Mouse (Mus musculus): ENCODE data around the gene Sec14l1. TPM values are rescaled to one million over a fixed set of nuclear protein-coding genes. Genes with fewer than 3 reads are reported as not detected.

The Sec14l1 gene
- polyA plus RNA-seq, 1 experiment from 2014 or later: 53.9 TPM

GRCm38 (mm10) chr11:117160791-117161190 is 45.8 kb downstream of the Sec14l1 start:
- Histone ChIP-seq H3K27me3 (replicated peaks; ENCODE audit: control insufficient read depth, insufficient read depth, low read length) (no peaks in the 10 kb centered on the region), H3K36me3 (ENCODE audit: control insufficient read depth, insufficient read depth, low read length) (peaks cover 8% of the 10 kb centered on the region), H3K9me3 (ENCODE audit: control insufficient read depth, low read length) (no peaks in the 10 kb centered on the region), H3K4me2 (ENCODE audit: low read length) (no peak overlapping the region), H3K9ac (ENCODE audit: low read depth, low read length) (no peak overlapping the region), H3K4me1 (ENCODE audit: control insufficient read depth, insufficient read depth, low read depth, low read length) (peaks cover 8% of the 10 kb centered on the region; the same call in 1 of the 2 replicates), H3K4me3 (ENCODE audit: low read length) (no peak overlapping the region), H3K27ac (ENCODE audit: low read depth, low read length) (no peak overlapping the region)
- no peak for ATAC-seq
- WGBS: 90% methylated on average over 12 of the region's 12 CpGs

DNA sequence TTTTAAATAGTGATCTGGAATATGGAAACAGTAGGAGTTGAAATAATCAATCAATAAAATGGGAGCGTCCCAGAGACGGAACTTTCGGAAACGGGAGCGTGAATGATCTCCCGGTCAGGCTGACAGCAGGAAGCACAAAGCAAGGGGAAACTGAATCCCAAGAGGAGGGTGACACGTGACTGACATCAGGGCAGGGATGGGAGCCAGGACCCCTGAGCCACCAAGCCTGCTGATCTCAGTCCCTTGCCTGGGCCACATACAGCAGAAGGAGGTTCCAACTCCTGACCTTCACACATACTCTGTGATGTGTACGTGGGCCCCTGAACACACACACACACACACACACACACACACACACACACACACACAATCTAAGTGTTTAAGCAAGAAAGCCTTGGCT is 46.6 kb downstream of the Sec14l1 start:
- no peak overlapping the region for H3K4me3 ChIP-seq (ENCODE audit: low read length)
- H3K4me1 ChIP-seq (ENCODE audit: control insufficient read depth, insufficient read depth, low read depth, low read length): peaks cover 8% of the 10 kb centered on the region; the same call in 1 of the 2 replicates
- peaks cover 4% of the 10 kb centered on the region for H3K36me3 ChIP-seq (ENCODE audit: control insufficient read depth, insufficient read depth, low read length)
- ATAC-seq: no peak
- no peaks in the 10 kb centered on the region for H3K27me3 ChIP-seq (replicated peaks; ENCODE audit: control insufficient read depth, insufficient read depth, low read length)
- H3K27ac ChIP-seq (ENCODE audit: low read depth, low read length): no peak overlapping the region
- no peak overlapping the region for H3K9ac ChIP-seq (ENCODE audit: low read depth, low read length)
- H3K4me2 ChIP-seq (ENCODE audit: low read length): no peak overlapping the region
- WGBS: 69% methylated on average over 8 of the region's 8 CpGs
- no peaks in the 10 kb centered on the region for H3K9me3 ChIP-seq (ENCODE audit: control insufficient read depth, low read length)

- Histone ChIP-seq H3K4me1 (ENCODE audit: control insufficient read depth, insufficient read depth, low read depth, low read length) (peaks cover 4% of the 10 kb centered on the region; the same call in 1 of the 2 replicates), H3K9ac (ENCODE audit: low read depth, low read length) (no peak overlapping the region), H3K36me3 (ENCODE audit: control insufficient read depth, insufficient read depth, low read length) (no peaks in the 10 kb centered on the region; the same call in none of the 2 replicates), H3K9me3 (ENCODE audit: control insufficient read depth, low read length) (no peaks in the 10 kb centered on the region), H3K4me2 (ENCODE audit: low read length) (no peak overlapping the region), H3K27me3 (replicated peaks; ENCODE audit: control insufficient read depth, insufficient read depth, low read length) (no peaks in the 10 kb centered on the region), H3K4me3 (ENCODE audit: low read length) (no peak overlapping the region), H3K27ac (ENCODE audit: low read depth, low read length) (no peak overlapping the region)
- ATAC-seq: no peak
- 83% methylated on average over 9 of the region's 9 CpGs for WGBS
These were observed 48.1 kb downstream of the Sec14l1 start for GRCm38 (mm10) chr11:117163098-117163497.

DNA sequence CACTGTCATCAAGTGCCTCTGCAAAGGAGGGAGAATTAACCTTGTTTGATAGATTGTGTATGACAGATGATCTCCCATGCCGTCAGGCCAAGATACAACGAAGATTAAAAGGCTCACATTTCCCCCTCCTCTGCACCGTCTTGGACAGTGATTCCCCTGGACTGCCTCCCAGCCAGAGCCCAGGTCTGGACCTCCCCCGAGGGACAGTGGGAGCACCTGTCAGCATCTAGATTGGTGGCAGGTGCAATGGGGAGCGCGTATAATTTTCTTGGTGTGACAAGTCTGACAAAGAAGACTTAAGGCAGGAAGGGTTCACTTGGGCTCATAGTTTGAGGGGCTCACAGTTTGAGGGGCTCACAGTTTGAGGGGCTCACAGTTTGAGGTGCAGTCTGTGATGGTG is 48.8 kb downstream of the Sec14l1 start:
- Histone ChIP-seq H3K9me3 (ENCODE audit: control insufficient read depth, low read length) (no peaks in the 10 kb centered on the region), H3K4me3 (ENCODE audit: low read length) (no peak overlapping the region), H3K27ac (ENCODE audit: low read depth, low read length) (no peak overlapping the region), H3K4me2 (ENCODE audit: low read length) (no peak overlapping the region), H3K36me3 (ENCODE audit: control insufficient read depth, insufficient read depth, low read length) (no peaks in the 10 kb centered on the region; the same call in none of the 2 replicates), H3K4me1 (ENCODE audit: control insufficient read depth, insufficient read depth, low read depth, low read length) (no peaks in the 10 kb centered on the region), H3K9ac (ENCODE audit: low read depth, low read length) (no peak overlapping the region), H3K27me3 (replicated peaks; ENCODE audit: control insufficient read depth, insufficient read depth, low read length) (no peaks in the 10 kb centered on the region)
- 74% methylated on average over 6 of the region's 6 CpGs for WGBS
- no peak for ATAC-seq

DNA sequence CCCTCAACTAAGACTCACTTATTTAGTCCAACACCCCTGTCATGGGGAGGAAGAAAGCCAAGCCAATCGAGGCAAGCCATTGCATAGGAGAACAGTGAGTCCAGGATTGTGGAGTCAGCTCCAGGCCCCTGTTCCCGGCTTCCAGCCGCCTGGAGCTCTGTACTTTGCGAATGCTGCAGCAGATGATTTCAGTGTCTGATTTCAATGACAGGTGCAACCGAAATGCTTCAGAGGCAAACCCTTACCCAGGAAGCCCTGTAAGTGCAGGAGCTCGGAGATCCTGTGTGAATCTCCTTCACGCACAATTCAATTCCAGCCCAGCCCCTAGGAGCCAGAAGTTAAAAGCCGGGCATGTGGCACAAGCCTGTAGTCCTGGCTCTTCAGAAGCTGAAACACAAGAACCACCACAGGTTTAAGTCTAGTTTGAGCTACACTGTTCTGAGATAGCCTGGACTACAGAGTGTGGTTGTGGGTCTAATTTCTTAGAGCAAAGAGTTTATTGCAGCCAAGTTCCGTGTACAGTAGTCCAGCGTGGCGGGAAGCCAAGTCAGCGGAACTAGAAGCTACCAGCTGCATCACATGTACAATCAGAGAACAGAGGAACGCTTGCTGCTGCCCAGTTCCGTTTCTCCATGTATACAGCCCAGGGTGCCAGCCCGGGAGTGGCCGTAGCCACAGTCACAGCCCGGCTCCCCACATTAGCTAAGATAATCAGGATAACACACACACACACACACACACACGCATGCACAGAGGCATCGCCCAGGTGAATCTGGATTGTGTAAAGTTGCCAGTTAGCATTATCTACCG is 53.5 kb downstream of the Sec14l1 start:
- H3K9ac ChIP-seq (ENCODE audit: low read depth, low read length): no peak overlapping the region
- peaks cover 3% of the 10 kb centered on the region for H3K4me1 ChIP-seq (ENCODE audit: control insufficient read depth, insufficient read depth, low read depth, low read length)
- no peak overlapping the region for H3K4me2 ChIP-seq (ENCODE audit: low read length)
- H3K27ac ChIP-seq (ENCODE audit: low read depth, low read length): no peak overlapping the region; the same call in none of the 2 replicates
- no peak overlapping the region for H3K4me3 ChIP-seq (ENCODE audit: low read length)
- no peaks in the 10 kb centered on the region for H3K36me3 ChIP-seq (ENCODE audit: control insufficient read depth, insufficient read depth, low read length)
- no peak for ATAC-seq
- no peaks in the 10 kb centered on the region for H3K9me3 ChIP-seq (ENCODE audit: control insufficient read depth, low read length)
- WGBS: 84% methylated on average over 20 of the region's 20 CpGs
- no peaks in the 10 kb centered on the region for H3K27me3 ChIP-seq (replicated peaks; ENCODE audit: control insufficient read depth, insufficient read depth, low read length)

- Histone ChIP-seq H3K4me3 (ENCODE audit: low read length) (no peak overlapping the region), H3K27me3 (replicated peaks; ENCODE audit: control insufficient read depth, insufficient read depth, low read length) (no peaks in the 10 kb centered on the region), H3K27ac (ENCODE audit: low read depth, low read length) (no peak overlapping the region; the same call in none of the 2 replicates), H3K4me2 (ENCODE audit: low read length) (no peak overlapping the region), H3K9me3 (ENCODE audit: control insufficient read depth, low read length) (no peaks in the 10 kb centered on the region), H3K4me1 (ENCODE audit: control insufficient read depth, insufficient read depth, low read depth, low read length) (peaks cover 3% of the 10 kb centered on the region), H3K36me3 (ENCODE audit: control insufficient read depth, insufficient read depth, low read length) (no peaks in the 10 kb centered on the region), H3K9ac (ENCODE audit: low read depth, low read length) (no peak overlapping the region)
- WGBS: 85% methylated on average over 11 of the region's 11 CpGs
- ATAC-seq: no peak
These were observed 54.2 kb downstream of the Sec14l1 start for GRCm38 (mm10) chr11:117169088-117169635.

DNA sequence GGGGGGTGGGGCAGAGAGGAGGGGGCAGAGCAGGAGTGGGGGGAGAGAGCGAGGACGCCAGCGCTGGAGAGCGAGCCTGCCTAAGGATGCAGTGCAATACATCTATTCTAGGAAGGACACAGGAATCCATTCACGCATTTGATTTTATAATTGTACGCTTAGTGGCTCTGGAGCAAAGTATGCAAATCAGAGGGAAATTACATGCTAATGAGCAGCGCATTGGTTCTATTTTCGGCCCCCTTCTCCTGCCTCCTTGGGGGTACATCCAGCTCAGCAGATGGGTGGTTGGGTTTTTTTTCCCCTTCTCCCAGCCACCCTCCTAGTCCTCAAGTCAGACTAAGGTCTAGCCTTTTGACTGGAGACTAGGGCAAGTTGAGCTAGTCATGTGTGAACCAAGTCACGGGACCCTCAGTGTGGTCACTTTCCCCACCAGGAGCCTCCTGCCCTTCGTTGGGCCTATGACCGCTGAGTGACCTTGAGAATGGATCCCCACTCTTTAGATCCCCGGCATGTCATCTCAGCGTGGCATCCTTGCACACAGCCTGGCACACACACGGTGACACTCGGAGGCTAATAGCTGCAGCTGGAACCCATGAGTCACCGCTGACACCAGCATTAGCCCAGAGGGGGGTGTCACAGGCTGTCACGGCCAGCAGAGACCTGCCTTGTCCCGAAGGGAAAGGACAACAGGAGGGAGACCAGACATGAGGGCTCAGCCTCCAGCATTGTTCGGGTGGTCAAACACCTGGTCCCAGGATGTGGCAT is 55.0 kb downstream of the Sec14l1 start:
- Histone ChIP-seq H3K9me3 (ENCODE audit: control insufficient read depth, low read length) (no peaks in the 10 kb centered on the region), H3K4me2 (ENCODE audit: low read length) (no peak overlapping the region), H3K4me1 (ENCODE audit: control insufficient read depth, insufficient read depth, low read depth, low read length) (peaks cover 10% of the 10 kb centered on the region), H3K9ac (ENCODE audit: low read depth, low read length) (no peak overlapping the region), H3K36me3 (ENCODE audit: control insufficient read depth, insufficient read depth, low read length) (no peaks in the 10 kb centered on the region), H3K4me3 (ENCODE audit: low read length) (no peak overlapping the region), H3K27ac (ENCODE audit: low read depth, low read length) (no peak overlapping the region), H3K27me3 (replicated peaks; ENCODE audit: control insufficient read depth, insufficient read depth, low read length) (no peaks in the 10 kb centered on the region)
- WGBS: 72% methylated on average over 19 of the region's 19 CpGs
- ATAC-seq: no peak

DNA sequence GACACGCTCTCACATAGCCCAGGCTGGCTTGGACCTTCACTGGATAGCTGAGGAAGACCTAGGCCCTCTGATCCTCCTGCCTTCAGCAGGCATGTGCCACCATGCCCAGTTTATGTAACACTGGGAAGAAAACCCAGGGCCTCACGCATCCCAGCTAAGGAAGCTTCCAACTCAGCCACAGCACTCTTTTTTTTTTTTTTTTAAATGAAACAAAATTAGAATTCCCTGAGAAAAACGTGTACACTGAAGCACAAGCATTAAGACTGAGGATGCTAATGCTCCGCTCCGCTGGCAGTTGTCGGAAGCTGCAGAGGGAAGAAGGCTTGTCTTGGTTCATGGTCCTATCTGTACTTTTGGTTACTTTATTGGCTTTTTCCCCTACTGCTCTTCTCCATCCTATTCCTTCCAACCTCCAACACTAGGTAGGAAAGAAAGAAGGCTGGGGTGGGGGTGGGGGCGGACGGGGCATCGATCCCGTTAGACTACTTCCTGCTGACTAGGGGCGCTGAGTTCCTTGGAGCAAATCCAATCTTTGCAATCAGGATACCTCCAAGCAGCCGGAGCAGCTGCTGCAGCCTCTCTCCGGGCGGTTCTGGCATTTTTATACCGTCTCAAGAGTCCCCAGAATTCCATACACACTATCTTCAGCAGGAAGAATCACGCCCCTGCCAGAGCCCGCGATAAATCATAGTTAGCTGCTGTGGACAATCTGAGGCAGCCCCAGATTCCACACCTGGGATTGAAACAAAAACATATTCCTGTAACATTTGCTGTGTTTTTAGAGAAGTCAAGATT is 59.3 kb downstream of the Sec14l1 start:
- peak overlapping the region; percentile 11; the same call in 1 of the 2 replicates for H3K9ac ChIP-seq (ENCODE audit: low read depth, low read length)
- 34% methylated on average over 18 of the region's 18 CpGs for WGBS

More for the DNA sequence above, 59.3 kb downstream of the Sec14l1 start:
- H3K27ac ChIP-seq (ENCODE audit: low read depth, low read length): peak overlapping the region; percentile 45
- H3K4me3 ChIP-seq (ENCODE audit: low read length): peak overlapping the region; percentile 7; the same call in 1 of the 2 replicates
- H3K27me3 ChIP-seq (replicated peaks; ENCODE audit: control insufficient read depth, insufficient read depth, low read length): no peaks in the 10 kb centered on the region
- no peaks in the 10 kb centered on the region for H3K36me3 ChIP-seq (ENCODE audit: control insufficient read depth, insufficient read depth, low read length)
- peak overlapping the region; percentile 42 for H3K4me2 ChIP-seq (ENCODE audit: low read length)
- no peak for ATAC-seq
- no peaks in the 10 kb centered on the region for H3K9me3 ChIP-seq (ENCODE audit: control insufficient read depth, low read length)
- H3K4me1 ChIP-seq (ENCODE audit: control insufficient read depth, insufficient read depth, low read depth, low read length): peaks cover 9% of the 10 kb centered on the region

Measured in hindbrain, embryonic 16.5 days (tissue).